Mouse (Mus musculus): ENCODE measurements around the gene Itga3.

The Itga3 gene

GRCm38 (mm10) chr11:95072136-95072535 lies 4.5 kb downstream of the Itga3 start:
- in situ Hi-C loops (cut with MboI, MseI) = loop anchor here (10.0 kb wide), 1 partner anchor 813 kb away; no protein-coding TSS in a partner anchor

- in situ Hi-C loops (cut with MboI, MseI) = loop anchor here (10.0 kb wide), 1 partner anchor 814 kb away; no protein-coding TSS in a partner anchor
These were observed 5.3 kb downstream of the Itga3 start for GRCm38 (mm10) chr11:95071266-95071665.

GRCm38 (mm10) chr11:95070140-95071107 lies 6.2 kb downstream of the Itga3 start:
- in situ Hi-C loops (cut with MboI, MseI) = loop anchor here (10.0 kb wide), 1 partner anchor 814 kb away; no protein-coding TSS in a partner anchor

GRCm38 (mm10) chr11:95069226-95069957 lies 7.2 kb downstream of the Itga3 start:
- in situ Hi-C loops (cut with MboI, MseI) = no loop called here

- in situ Hi-C loops (cut with MboI, MseI) = no loop called here
These were observed 19.7 kb downstream of the Itga3 start for GRCm38 (mm10) chr11:95056768-95057501.

GRCm38 (mm10) chr11:95053062-95053461 lies 23.5 kb downstream of the Itga3 start:
- in situ Hi-C loops (cut with MboI, MseI) = no loop called here

- in situ Hi-C loops (cut with MboI, MseI) = no loop called here
These were observed 29.5 kb downstream of the Itga3 start for GRCm38 (mm10) chr11:95046980-95047680.

GRCm38 (mm10) chr11:95044185-95044870 lies 32.3 kb downstream of the Itga3 start:
- in situ Hi-C loops (cut with MboI, MseI) = loop anchor here (5.0 kb wide), 1 partner anchor 63 kb away; no protein-coding TSS in a partner anchor

- in situ Hi-C loops (cut with MboI, MseI) = loop anchor here (5.0 kb wide), 1 partner anchor 64 kb away; no protein-coding TSS in a partner anchor
These were observed 33.0 kb downstream of the Itga3 start for GRCm38 (mm10) chr11:95043608-95044007.

- in situ Hi-C loops (cut with MboI, MseI) = loop anchor here (5.0 kb wide), 1 partner anchor 64 kb away; no protein-coding TSS in a partner anchor
These were observed 33.5 kb downstream of the Itga3 start for GRCm38 (mm10) chr11:95043060-95043459.

GRCm38 (mm10) chr11:95042096-95042495 lies 34.5 kb downstream of the Itga3 start:
- in situ Hi-C loops (cut with MboI, MseI) = loop anchor here (5.0 kb wide), 1 partner anchor 65 kb away; no protein-coding TSS in a partner anchor

GRCm38 (mm10) chr11:95041139-95041609 lies 35.4 kb downstream of the Itga3 start, which contains the start of gene Pdk2:
Gene Pdk2 (minus strand): TSS chr11:95041354.
- in situ Hi-C loops (cut with MboI, MseI) = loop anchor here (5.0 kb wide), 1 partner anchor 66 kb away; no protein-coding TSS in a partner anchor

- in situ Hi-C loops (cut with MboI, MseI) = loop anchor here (5.0 kb wide), 1 partner anchor 67 kb away; no protein-coding TSS in a partner anchor
These were observed 36.0 kb downstream of the Itga3 start for GRCm38 (mm10) chr11:95040491-95041138.

- in situ Hi-C loops (cut with MboI, MseI) = loop anchor here (5.0 kb wide), 1 partner anchor 68 kb away; no protein-coding TSS in a partner anchor
These were observed 36.8 kb downstream of the Itga3 start for GRCm38 (mm10) chr11:95039766-95040165.

- in situ Hi-C loops (cut with MboI, MseI) = no loop called here
These were observed 37.6 kb downstream of the Itga3 start for GRCm38 (mm10) chr11:95038818-95039655.

- in situ Hi-C loops (cut with MboI, MseI) = no loop called here
These were observed 38.3 kb downstream of the Itga3 start for GRCm38 (mm10) chr11:95038156-95038817.

- in situ Hi-C loops (cut with MboI, MseI) = no loop called here
These were observed 39.3 kb downstream of the Itga3 start for GRCm38 (mm10) chr11:95037306-95037705.

- in situ Hi-C loops (cut with MboI, MseI) = no loop called here
These were observed 40.1 kb downstream of the Itga3 start for GRCm38 (mm10) chr11:95036521-95036920.

Measured in regulatory T cell (primary cell).